Comparison of ENCODE assay signal across 19 mouse cellular contexts in the genomic region with DNA sequence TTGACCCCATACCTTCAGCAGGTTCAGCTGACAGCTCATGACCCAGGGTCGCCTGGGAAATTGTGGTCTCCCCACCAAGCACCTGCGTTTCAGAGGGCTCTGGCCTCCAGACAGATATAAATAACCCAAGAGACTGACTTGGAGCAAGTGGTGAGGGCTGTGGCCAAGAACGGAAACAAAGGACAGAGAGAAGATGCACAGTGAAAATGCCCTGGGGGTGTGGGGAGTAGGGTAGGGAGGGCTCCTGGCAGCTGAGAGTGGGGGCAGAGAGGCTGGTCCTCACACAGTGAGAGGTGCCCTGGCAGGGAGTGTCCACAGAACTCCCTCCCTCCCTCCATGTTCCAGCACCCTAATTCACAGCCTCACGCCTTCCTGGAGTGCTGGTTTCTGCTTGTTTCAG. TPM values are rescaled to one million over a fixed set of nuclear protein-coding genes. Genes with fewer than 3 reads are reported as not detected.
DNase-seq lines count a peak whose midpoint lies in the region; ATAC-seq lines count a peak whose summit lies in the region.
"Had no signal": no experiment of that assay in that cellular context is flagged by ENCODE, and none has a peak within 500 bp of the region (broad histone marks: within the 10 kb centered on the region; RNA-seq: fewer than 3 reads in every experiment).

No protein-coding gene starts in this region.

- no peak overlapping the region for H3K9ac ChIP-seq in limb, embryonic 11.5 days (ENCODE audit: low read length)
- H3K9ac ChIP-seq in heart, embryonic 13.5 days = no peak overlapping the region
- H3K9ac ChIP-seq: hindbrain, embryonic 12.5 days; intestine, embryonic 15.5 days; liver, embryonic 15.5 days; midbrain, embryonic 12.5 days had no signal

- H3K27me3 ChIP-seq in limb, embryonic 11.5 days (ENCODE audit: control insufficient read depth, insufficient read depth, low read length) = no peaks in the 10 kb centered on the region
- no peaks in the 10 kb centered on the region for H3K27me3 ChIP-seq in limb, embryonic 10.5 days (ENCODE audit: low read depth, poor library complexity, severe bottlenecking)
- H3K27me3 ChIP-seq in heart, embryonic 13.5 days (replicated peaks) = no peaks in the 10 kb centered on the region
- H3K27me3 ChIP-seq: hindbrain, embryonic 12.5 days; intestine, embryonic 15.5 days; liver, embryonic 15.5 days; midbrain, embryonic 12.5 days had no signal

- H3K36me3 ChIP-seq in limb, embryonic 11.5 days (ENCODE audit: control insufficient read depth, insufficient read depth, low read length) = peaks cover 10% of the 10 kb centered on the region
- H3K36me3 ChIP-seq in limb, embryonic 10.5 days = peaks cover 33% of the 10 kb centered on the region
- H3K36me3 ChIP-seq in heart, embryonic 13.5 days = peaks cover 30% of the 10 kb centered on the region

- ATAC-seq in limb, embryonic 11.5 days (ENCODE audit: insufficient number of reproducible peaks, low FRiP score, low TSS enrichment, low read depth) = peak; percentile 33; the same call in 1 of the 2 replicates
- ATAC-seq in heart, embryonic 13.5 days (ENCODE audit: extremely low read depth, insufficient number of reproducible peaks, low FRiP score, low TSS enrichment) = no peak
- peak; percentile 25; the same call in 1 of the 2 replicates for ATAC-seq in megakaryocyte-erythroid progenitor cell, adult 5-6 weeks (replicated peaks; ENCODE audit: low FRiP score, low TSS enrichment, poor library complexity, severe bottlenecking)
- ATAC-seq: activated CD4-positive, CD25-positive, alpha-beta regulatory T cell, adult 4 months; CD4-positive, CD25-positive, alpha-beta regulatory T cell, adult 4 months; forebrain, embryonic 16.5 days; intestine, embryonic 15.5 days had no signal

- WGBS in limb, embryonic 11.5 days = 44% methylated on average over 4 of the region's 4 CpGs
- WGBS in limb, embryonic 10.5 days = 33% methylated on average over 4 of the region's 4 CpGs
- WGBS in heart, embryonic 13.5 days = 13% methylated on average over 4 of the region's 4 CpGs

- H3K4me1 ChIP-seq in limb, embryonic 11.5 days (ENCODE audit: control insufficient read depth, insufficient read depth, low read length) = no peaks in the 10 kb centered on the region
- peaks cover 27% of the 10 kb centered on the region for H3K4me1 ChIP-seq in limb, embryonic 10.5 days
- peaks cover 39% of the 10 kb centered on the region for H3K4me1 ChIP-seq in heart, embryonic 13.5 days
- H3K4me1 ChIP-seq: hindbrain, embryonic 12.5 days; midbrain, embryonic 12.5 days had no signal

- no peak overlapping the region for H3K27ac ChIP-seq in limb, embryonic 11.5 days (replicated peaks; ENCODE audit: low read depth, low read length)
- H3K27ac ChIP-seq in limb, embryonic 10.5 days = no peak overlapping the region
- peak overlapping the region; percentile 74 for H3K27ac ChIP-seq in heart, embryonic 13.5 days (replicated peaks)
- H3K27ac ChIP-seq: hindbrain, embryonic 12.5 days; intestine, embryonic 15.5 days; liver, embryonic 15.5 days; midbrain, embryonic 12.5 days had no signal

- no peak overlapping the region for H3K4me3 ChIP-seq in limb, embryonic 11.5 days (ENCODE audit: low read depth, low read length)
- H3K4me3 ChIP-seq in limb, embryonic 10.5 days = no peak overlapping the region
- no peak overlapping the region for H3K4me3 ChIP-seq in heart, embryonic 13.5 days
- H3K4me3 ChIP-seq: hindbrain, embryonic 12.5 days; intestine, embryonic 15.5 days; liver, embryonic 15.5 days; midbrain, embryonic 12.5 days had no signal

- no peaks in the 10 kb centered on the region for H3K9me3 ChIP-seq in limb, embryonic 11.5 days (ENCODE audit: control insufficient read depth, low read length)
- no peaks in the 10 kb centered on the region for H3K9me3 ChIP-seq in limb, embryonic 10.5 days (replicated peaks)
- H3K9me3 ChIP-seq in heart, embryonic 13.5 days = no peaks in the 10 kb centered on the region
- H3K9me3 ChIP-seq: hindbrain, embryonic 12.5 days; intestine, embryonic 15.5 days; liver, embryonic 15.5 days; midbrain, embryonic 12.5 days had no signal

- DNase-seq in limb, embryonic 11.5 days (ENCODE audit: low spot score) = no peak
- DNase-seq in limb, embryonic 10.5 days (ENCODE audit: low spot score) = no peak
- peak; percentile 20 for DNase-seq in brain, adult 2 months (ENCODE audit: low read depth, low spot score)
- DNase-seq in urinary bladder, adult 2 months (ENCODE audit: low spot score) = no peak
- DNase-seq in testis, postnatal 10 days (ENCODE audit: low spot score) = no peak
- DNase-seq: cerebellum, postnatal 36 days; gastrocnemius, postnatal 25 days; kidney, postnatal 14 days; lung, postnatal 14 days; thymus, adult 2 months had no signal

- no peak overlapping the region for H3K4me2 ChIP-seq in limb, embryonic 11.5 days (ENCODE audit: low read depth, severe bottlenecking)
- H3K4me2 ChIP-seq in heart, embryonic 13.5 days = no peak overlapping the region; the same call in 1 of the 2 replicates
- H3K4me2 ChIP-seq: hindbrain, embryonic 12.5 days; intestine, embryonic 15.5 days; liver, embryonic 15.5 days; midbrain, embryonic 12.5 days had no signal

RNA-seq across cellular contexts. Expression of gene Ints7, which starts 50.2 kb away (rescaled TPM):
- 63.0 and 76.0 TPM in 2 replicates for polyA plus RNA-seq in limb, embryonic 11.5 days (2014; fragmentation: Nextera tagmentation; extraction: Ambion mirVana)
- 78.5 and 85.3 TPM in 2 replicates for polyA plus RNA-seq in limb, embryonic 10.5 days (2016; fragmentation: Nextera tagmentation; extraction: Ambion mirVana)
- polyA plus RNA-seq in heart, embryonic 13.5 days (2015; fragmentation: Nextera tagmentation; extraction: Ambion mirVana) = 34.1 and 37.2 TPM in 2 replicates
- 74.9 and 91.0 TPM in 2 replicates for total RNA-seq in megakaryocyte-erythroid progenitor cell, adult 5-6 weeks (2014; fragmentation: Nextera tagmentation)
- total RNA-seq in megakaryocyte-erythroid progenitor cell, adult 5-6 weeks (2017) = 78.2 and 79.8 TPM in 2 replicates
- 22.1 and 24.1 TPM in 2 replicates for polyA plus RNA-seq in urinary bladder, adult 2 months (2012; rRNA removed)

RNA-seq across cellular contexts. Expression of gene Dtl, which starts 50.3 kb away (rescaled TPM):
- polyA plus RNA-seq in limb, embryonic 11.5 days (2014; fragmentation: Nextera tagmentation; extraction: Ambion mirVana) = 84.2 and 92.2 TPM in 2 replicates
- polyA plus RNA-seq in limb, embryonic 10.5 days (2016; fragmentation: Nextera tagmentation; extraction: Ambion mirVana) = 83.0 and 92.7 TPM in 2 replicates
- polyA plus RNA-seq in heart, embryonic 13.5 days (2015; fragmentation: Nextera tagmentation; extraction: Ambion mirVana) = 29.3 and 31.2 TPM in 2 replicates
- 109 TPM in 2 replicates for total RNA-seq in megakaryocyte-erythroid progenitor cell, adult 5-6 weeks (2014; fragmentation: Nextera tagmentation)
- 83.5 and 88.3 TPM in 2 replicates for total RNA-seq in megakaryocyte-erythroid progenitor cell, adult 5-6 weeks (2017)
- 0.72 and 1.0 TPM in 2 replicates for polyA plus RNA-seq in urinary bladder, adult 2 months (2012; rRNA removed)

Comparison
In these comparisons a context has a peak if more than half of its experiments do, and no peak if none do; other contexts are left out.
1. RNA of gene Dtl, which starts 50.3 kb away (polyA plus RNA-seq): 83.0 to 92.7 TPM in limb, embryonic 10.5 days, 84.2 to 92.2 TPM in limb, embryonic 11.5 days and 29.3 to 31.2 TPM in heart, embryonic 13.5 days; 0.72 to 1.0 TPM in urinary bladder, adult 2 months; every median in the first group is over 10 times any median in the second.